Mouse (Mus musculus): Measurements from ENCODE around the gene Tmem252.
"Not testable (repeated sequence)": the region's sequence is repeated elsewhere in the genome, so short reads cannot be mapped to it uniquely, and the experiment has no call there.

Tmem252 gene

DNA sequence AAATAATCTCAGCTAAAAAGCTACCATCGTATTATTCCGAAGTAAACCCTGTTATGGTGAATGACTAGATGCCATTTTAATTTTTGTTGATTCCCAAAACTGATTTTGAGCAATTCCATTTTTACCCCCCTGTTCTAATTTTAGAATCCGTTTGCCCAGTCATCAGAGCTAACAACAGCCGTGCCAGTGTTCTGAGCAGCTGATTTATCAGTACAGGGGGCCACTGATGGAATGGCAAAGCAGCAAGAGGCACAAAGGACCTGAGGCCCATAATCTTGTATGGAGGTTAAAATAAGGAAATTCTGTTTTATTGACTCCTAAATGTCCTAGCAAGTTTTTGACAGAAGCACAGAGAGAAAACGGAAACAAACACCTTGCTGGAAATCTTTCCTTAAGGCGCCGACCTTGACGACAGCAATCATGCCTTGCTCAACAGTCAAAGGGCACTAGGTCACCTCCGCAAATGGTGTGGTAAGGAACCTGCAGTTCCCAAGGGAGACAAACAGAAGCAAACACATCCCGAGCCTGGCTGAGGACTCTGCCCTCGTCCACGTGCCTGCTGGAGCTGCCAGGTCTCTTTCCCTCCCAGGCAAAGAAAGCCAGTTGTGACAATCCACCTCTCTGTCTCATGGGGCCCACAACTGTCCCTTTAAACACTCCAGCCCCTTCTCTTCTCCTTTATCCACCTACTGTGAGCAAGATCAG is 9.4 kb downstream of the Tmem252 start:
- no peak for DNase-seq (ENCODE audit: low spot score)

GRCm38 (mm10) chr19:24686411-24686810 is 12.6 kb downstream of the Tmem252 start:
- no peak for DNase-seq (ENCODE audit: low spot score)

DNA sequence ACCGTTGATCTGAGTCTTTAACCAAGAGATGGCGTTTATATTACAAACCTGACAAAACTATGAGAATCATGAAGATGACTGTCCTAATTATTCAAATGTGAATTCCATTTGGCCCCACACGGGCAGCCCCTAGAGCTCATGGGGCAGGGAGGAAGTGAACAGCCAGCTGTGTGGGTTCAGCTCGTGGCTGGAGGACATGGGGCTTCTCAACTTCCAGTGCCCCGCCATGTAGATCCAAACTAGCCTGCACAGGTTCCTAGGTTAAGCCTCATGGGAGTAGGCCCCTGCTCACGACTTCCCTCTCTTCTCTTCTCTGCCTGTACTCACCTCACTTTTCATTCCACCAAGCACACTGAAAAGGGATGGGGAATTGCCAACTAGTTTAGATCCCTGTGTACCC is 14.5 kb downstream of the Tmem252 start:
- no peak for DNase-seq (ENCODE audit: low spot score)

- no peak for DNase-seq (ENCODE audit: low spot score)
Observed at GRCm38 (mm10) chr19:24689531-24689930, 15.7 kb downstream of the Tmem252 start.

- no peak for DNase-seq (ENCODE audit: low spot score)
Observed at GRCm38 (mm10) chr19:24692691-24693090, 18.9 kb downstream of the Tmem252 start.

DNA sequence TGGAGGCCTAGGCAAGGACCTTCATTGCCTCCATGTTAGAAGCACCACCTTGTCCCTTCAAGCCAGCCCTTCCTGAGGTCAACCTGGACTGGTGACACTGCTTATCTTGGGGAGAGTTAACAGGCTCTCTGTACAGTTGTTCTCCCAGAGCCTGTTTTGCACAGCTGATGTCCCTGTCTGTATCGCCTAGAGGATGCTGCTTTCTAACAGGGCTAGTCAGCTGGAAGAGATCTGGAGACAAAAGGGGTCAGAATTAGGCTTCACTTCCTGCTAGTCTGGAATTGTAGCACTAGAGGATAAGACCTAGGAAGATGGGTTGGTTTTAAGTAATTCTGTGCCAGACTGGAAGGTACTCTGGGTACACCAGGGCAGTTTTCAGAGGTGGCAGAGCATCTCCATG is 24.1 kb downstream of the Tmem252 start:
- DNase-seq (ENCODE audit: low spot score), result no peak

DNA sequence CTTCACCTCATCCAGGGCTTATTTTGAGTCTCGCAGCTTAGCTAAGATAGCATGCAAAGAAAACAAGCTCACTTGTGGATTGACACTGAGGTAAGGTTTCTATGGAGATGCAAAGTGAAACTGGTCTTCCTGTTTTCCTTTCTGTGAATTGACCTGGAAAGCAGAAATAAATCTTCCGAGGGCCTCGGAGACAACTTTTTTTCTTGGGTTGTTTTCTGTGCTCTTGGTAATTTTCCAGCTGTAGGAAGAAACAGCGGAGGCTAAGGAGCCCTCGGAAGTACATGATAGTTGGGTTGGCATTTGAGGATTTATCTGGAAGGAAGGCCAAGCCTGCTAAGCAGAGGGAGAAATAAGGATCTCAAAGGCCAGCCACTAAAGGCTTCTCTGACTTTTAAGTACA is 24.8 kb downstream of the Tmem252 start:
- DNase-seq (ENCODE audit: low spot score), result peak; percentile 18

GRCm38 (mm10) chr19:24699196-24699595 is 25.4 kb downstream of the Tmem252 start:
- DNase-seq (ENCODE audit: low spot score), result no peak

GRCm38 (mm10) chr19:24699910-24700309 is 26.1 kb downstream of the Tmem252 start:
- peak; percentile 39 for DNase-seq (ENCODE audit: low spot score)

GRCm38 (mm10) chr19:24700664-24701063 is 26.9 kb downstream of the Tmem252 start:
- DNase-seq (ENCODE audit: low spot score), result no peak

DNA sequence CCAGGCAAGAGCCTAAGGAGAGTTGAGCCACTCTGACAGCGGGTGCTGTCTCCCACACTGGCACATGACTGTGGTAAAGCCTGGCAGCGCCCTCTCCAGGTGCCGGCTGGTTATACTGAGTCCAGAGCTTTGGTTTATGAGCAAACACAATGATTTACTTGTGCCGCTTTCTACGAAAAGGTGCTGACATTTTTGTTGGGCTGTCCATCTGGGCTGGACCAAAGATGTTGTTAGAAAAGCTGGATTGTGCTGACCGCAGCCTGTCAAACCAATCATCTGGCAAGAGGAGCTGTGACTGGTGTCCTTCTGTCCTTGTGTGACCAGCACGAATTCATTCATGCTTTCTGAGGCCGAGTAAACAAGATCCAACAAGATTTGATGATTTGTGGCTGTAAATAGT is 27.9 kb downstream of the Tmem252 start:
- DNase-seq (ENCODE audit: low spot score), result no peak

DNA sequence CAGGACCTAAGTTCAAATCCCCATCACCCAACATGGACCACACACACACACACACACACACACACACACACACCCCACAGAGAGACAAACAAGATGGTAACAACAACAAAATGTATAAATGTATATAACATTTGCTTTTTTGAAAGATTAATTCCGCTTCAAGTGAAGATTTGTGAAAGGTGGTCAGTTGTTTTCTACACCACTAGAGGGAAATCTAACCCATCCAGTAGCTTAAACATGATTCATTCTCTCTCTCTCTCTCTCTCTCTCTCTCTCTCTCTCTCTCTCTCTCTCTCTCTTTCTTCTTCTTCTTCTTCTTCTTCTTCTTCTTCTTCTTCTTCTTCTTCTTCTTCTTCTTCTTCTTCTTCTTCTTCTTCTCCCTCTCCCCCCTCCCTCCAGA is 29.4 kb downstream of the Tmem252 start:
- DNase-seq (ENCODE audit: low spot score), result not testable (repeated sequence)

GRCm38 (mm10) chr19:24703680-24704079 is 29.9 kb downstream of the Tmem252 start:
- DNase-seq (ENCODE audit: low spot score), result no peak

GRCm38 (mm10) chr19:24704326-24704725 is 30.5 kb downstream of the Tmem252 start:
- DNase-seq (ENCODE audit: low spot score), result no peak

DNA sequence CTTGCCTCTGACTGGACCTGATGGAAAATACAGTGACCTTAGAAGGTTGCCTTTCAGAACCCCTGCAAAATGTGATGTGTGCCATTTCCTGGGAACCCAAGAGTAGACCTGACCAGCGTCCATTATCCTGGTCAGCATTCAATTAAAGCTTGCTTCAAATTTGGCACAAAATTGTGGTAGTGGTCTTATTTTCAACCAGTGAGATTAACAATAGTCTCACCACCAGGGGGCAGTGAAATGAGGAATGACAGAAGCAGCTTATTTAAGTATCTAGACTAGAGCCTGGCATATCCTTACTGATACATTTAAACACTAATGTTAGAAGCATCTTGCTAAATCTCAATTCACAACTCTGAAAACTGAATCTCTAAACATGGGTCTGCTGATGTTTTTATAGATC is 31.6 kb downstream of the Tmem252 start:
- DNase-seq (ENCODE audit: low spot score), result peak; percentile 84

DNA sequence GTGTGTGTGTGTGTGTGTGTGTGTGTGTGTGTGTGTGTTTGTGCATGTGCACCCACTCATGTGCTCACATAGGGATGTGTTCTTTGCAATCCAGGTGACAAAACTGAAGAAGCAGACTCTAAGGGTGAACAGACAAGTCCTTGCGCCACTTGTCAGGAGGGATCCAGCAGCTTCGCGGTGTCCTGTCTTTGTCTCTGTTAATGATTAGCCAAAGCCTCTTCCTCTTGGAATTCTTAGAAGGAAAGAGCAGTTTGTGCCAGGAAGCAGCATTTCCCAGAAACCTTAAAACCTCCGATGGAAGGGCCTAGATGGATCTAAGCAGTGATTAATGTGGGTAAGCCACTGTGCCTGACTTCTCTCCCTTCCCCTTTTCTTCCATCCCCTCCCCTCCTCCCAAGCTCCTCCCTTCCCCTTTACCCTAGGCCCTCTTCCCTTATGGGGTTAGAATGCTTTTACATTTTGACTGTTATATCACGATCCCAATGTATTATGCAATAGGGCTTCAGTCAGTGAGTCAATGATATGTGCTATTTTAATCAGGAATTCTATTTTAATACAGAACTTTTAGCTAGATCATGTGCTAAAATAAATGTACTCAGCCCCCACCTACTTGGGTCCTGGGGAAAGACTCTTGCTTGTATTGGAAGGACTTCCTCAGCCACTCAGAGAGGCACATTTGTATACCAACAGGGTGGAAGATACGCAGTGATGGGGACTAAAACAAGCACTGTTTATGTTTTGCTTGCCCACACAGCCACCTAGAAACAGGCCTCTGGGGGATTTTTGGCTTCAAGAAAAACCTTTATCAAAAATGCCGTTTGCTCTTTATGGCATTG is 33.5 kb downstream of the Tmem252 start:
- no peak for DNase-seq (ENCODE audit: low spot score)

DNA sequence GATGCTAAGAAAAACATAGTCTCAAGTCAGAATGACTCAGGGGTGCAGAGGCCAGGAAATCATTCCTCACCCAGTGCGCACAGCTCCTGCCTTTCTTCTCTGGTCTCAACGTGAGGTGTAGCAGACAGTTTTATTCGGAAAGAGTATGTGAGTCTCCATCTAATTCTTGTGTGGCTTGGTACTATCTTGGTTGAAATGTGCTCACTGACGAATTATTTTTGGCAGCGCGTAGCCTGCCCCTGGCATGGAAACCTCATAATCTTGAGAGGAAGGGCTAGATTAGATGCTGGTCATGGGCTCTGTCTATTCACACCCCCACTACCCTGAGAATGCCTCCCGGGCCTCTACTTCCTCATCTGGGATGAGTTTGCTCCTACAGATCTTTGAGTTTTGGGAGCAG is 34.2 kb downstream of the Tmem252 start:
- no peak for DNase-seq (ENCODE audit: low spot score)

GRCm38 (mm10) chr19:24716303-24717097 is 42.7 kb downstream of the Tmem252 start:
- DNase-seq (ENCODE audit: low spot score), result no peak

- DNase-seq (ENCODE audit: low spot score), result no peak
Observed at GRCm38 (mm10) chr19:24718021-24718420, 44.2 kb downstream of the Tmem252 start.

GRCm38 (mm10) chr19:24719504-24719903 is 45.7 kb downstream of the Tmem252 start:
- no peak for DNase-seq (ENCODE audit: low spot score)

DNA sequence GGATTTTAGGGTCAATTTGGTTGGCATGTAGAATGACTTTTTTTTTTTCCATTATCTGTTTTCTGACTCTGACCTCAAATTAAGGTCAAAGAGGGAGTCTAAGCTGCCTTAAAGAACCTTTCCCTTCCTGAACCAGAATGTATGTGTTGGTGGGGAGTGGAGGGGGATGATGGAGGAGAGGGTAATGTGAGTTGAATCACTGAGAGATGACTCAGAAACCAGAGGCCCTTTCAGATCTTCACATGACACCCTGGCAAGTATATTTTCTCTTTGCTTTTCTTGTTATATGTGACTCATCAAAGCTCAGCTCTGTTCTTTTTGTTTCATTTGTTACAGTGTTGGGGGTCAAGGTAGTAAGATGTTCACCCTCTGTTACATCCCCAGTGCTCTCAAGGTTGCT is 46.6 kb downstream of the Tmem252 start:
- DNase-seq (ENCODE audit: low spot score), result no peak

GRCm38 (mm10) chr19:24724362-24724761 is 50.6 kb downstream of the Tmem252 start:
- DNase-seq (ENCODE audit: low spot score), result no peak

GRCm38 (mm10) chr19:24730661-24731060 is 56.9 kb downstream of the Tmem252 start:
- DNase-seq (ENCODE audit: low spot score), result no peak
